Mouse (Mus musculus): ENCODE measurements around the gene Pygo1.

The Pygo1 gene

GRCm38 (mm10) chr9:72996167-72996566 lies 70.7 kb downstream of the Pygo1 start:
- DNase-seq = no peak

GRCm38 (mm10) chr9:72996806-72997205 lies 71.4 kb downstream of the Pygo1 start:
- DNase-seq = no peak

- no peak for DNase-seq
Measured at GRCm38 (mm10) chr9:73000487-73000886, 75.0 kb downstream of the Pygo1 start.

GRCm38 (mm10) chr9:73001314-73002011 lies 76.0 kb downstream of the Pygo1 start:
- DNase-seq = no peak

All from right cerebral cortex, postnatal 4 days (tissue).